Mouse (Mus musculus) spleen, postnatal 14 days (tissue): ENCODE measurements around the gene Shisal2b.
A peak's percentile ranks its signal among the peaks of the same experiment; 100 is the strongest.

Experiments
- DNase-seq, 2 experiments: peaks; one replicate each; pipeline ENCODE4 v3.0.0; 2021 to 2022; ENCODE audit warnings: low spot score in 2 of 2

Shisal2b gene

DNA sequence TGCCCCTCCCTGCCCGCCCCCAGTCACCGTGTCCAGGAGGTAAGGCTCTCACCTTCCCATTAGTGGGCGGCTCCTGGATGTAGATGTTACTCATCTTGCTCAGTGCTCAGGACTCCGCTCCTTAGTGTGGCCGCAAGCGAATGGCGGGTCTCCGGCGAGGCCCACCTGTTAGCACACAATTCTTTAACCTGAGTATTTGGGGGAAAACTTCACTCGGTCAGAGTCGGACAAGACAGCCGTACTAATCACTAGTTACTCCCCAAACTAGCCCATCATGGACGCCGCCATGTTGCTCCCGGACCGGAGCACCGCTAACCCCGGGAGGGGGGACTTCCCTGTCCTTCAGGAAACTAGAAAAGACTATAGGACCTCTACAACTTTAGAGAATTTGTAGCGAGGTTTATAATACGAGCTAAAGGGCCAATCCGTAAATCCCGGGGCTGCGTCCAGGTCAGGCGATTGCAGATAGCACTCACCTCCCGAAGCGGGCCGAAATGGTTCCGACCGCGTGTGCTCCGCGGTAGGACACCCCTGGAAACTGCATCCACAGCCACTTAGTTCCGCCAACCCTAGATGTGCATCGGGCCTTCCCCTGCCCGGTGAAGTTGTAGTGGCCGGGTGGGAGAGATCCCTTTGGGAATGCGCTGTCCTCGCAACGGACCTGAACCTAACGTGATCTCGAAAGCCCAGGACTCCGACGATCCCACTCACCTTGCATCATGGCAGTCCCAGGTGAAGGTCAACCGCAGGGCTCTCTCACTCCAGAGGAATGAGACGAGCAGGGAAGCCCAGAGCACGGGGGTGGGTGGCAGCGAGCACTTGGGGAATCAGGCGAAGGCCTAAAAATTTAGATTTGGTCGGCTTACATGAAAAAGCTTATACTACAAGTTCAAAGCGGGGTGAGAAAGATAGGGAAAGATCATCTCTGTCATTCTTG is 46.8 kb downstream of the Shisal2b start, which contains the start of gene Cwc27:
Gene Cwc27 (minus strand): TSS at position 508 of the 937 bp plus-strand sequence.
- DNase-seq: peak; percentile 67 to 74

DNA sequence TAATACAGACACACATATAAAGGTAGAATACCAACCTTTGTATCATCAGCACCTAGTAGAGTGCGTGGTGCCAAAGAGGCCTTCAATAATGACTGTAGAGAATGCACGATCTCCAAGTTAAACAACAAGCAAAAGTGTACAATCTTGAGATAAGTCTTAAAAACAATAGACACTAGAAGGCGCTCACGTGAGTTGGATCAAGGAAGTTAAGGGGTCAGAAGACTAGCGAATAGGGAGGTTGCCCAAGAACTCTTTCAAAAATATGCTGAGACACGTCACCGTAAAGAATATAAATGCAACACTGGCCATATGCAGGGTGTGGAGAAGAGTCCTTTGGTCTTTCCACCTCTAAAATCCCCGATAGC is 47.4 kb downstream of the Shisal2b start:
- no peak for DNase-seq

DNA sequence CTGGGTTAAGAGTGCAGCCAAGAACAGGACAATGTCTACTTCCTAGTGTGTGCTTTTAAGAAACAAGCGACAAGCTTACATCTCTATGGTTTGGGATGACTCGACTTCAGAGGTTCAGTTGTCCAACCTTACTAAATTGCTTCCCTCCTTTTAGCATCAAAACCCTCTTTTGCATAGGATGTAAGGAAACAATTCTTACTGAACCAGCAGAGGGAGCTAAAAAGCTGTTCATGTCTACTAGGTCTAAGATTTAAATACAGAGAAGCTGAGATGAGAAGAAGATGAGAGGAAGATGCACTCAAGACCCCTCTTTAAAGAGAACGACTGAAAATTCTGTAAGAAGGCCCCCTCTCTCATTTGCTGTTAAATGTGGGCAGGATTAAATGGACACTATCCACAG is 58.0 kb downstream of the Shisal2b start:
- DNase-seq: no peak

DNA sequence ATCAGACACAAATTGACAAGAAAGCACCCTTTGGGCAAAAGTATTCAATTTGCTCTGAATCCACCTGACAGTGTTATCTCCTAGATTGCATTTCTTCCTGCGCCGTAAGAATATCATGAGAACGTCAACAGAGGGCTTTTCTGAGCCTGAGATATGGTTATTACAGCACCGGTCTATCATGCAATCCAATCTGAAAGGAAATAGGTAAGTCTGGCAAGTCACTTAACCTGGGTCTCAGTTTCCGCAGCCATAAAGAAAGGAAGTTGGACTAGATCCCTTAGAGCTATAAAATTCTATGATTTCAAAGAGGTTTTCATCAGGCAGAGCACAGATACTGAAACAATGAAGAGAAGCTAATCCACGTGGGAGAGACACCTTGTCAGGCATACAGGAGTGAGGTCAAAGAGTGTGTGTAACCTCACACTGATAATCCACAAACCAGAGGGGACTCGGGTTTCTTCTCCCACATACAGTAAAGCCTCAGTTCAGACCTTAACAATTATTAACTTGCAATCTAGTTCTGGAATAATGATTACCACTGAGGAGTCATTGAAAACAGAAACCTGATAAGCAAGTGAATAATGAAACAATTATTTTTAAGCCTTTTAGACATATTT is 64.0 kb downstream of the Shisal2b start:
- DNase-seq: no peak

DNA sequence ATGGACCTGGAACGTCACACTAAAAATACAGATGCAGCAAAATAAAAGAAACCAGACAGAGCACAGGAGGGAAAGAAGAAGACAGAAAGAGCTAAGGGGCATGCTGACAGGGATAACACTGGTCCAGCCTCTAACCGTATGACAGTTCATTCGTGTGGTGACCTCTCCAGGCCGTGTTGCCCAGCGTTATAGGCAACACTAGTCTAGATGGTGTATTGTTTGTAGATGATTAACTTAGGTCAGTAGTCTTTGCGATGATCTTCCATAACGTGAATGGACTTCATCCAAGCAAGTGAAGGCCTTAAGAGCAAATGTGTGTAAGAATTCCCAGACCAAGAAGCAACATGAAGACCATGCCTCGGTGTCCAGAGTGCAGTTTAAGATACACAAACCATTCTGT is 64.6 kb downstream of the Shisal2b start:
- no peak for DNase-seq
